Mouse (Mus musculus): ENCODE measurements at regions not wholly inside any gene's neighbourhood (a gene's known extent, or its start where the extent isn't known, plus 50 kb on each side); places are given as distances from the start of the nearest gene placed in this dataset.

- DNase-seq (ENCODE audit: low spot score in 2 of 2), result no peak
Observed at GRCm38 (mm10) chr9:27556315-27557225, 160.0 kb downstream of the Spata19 start.

GRCm38 (mm10) chr9:27557886-27558285 lies 161.3 kb downstream of the Spata19 start:
- no peak for DNase-seq (ENCODE audit: low spot score in 2 of 2)

GRCm38 (mm10) chr9:27558286-27558685 lies 161.7 kb downstream of the Spata19 start:
- no peak for DNase-seq (ENCODE audit: low spot score in 2 of 2)

GRCm38 (mm10) chr9:27568372-27569053 lies 171.9 kb downstream of the Spata19 start:
- DNase-seq (ENCODE audit: low spot score in 2 of 2), result peak; percentile 44 to 55

GRCm38 (mm10) chr9:27569054-27569387 lies 172.4 kb downstream of the Spata19 start:
- peak in 1 of 2 experiments; percentile 16 for DNase-seq (ENCODE audit: low spot score in 2 of 2)

- peak; percentile 20 to 40 for DNase-seq (ENCODE audit: low spot score in 2 of 2)
Observed at GRCm38 (mm10) chr9:27617096-27617839, 173.3 kb upstream of the Opcml start.

GRCm38 (mm10) chr9:27634901-27635300 lies 155.7 kb upstream of the Opcml start:
- no peak for DNase-seq (ENCODE audit: low spot score in 2 of 2)

- no peak for DNase-seq (ENCODE audit: low spot score in 2 of 2)
Observed at GRCm38 (mm10) chr9:27640611-27641010, 150.0 kb upstream of the Opcml start.

- no peak for DNase-seq (ENCODE audit: low spot score in 2 of 2)
Observed at GRCm38 (mm10) chr9:27643312-27643711, 147.3 kb upstream of the Opcml start.

GRCm38 (mm10) chr9:27643916-27644315 lies 146.7 kb upstream of the Opcml start:
- no peak for DNase-seq (ENCODE audit: low spot score in 2 of 2)

GRCm38 (mm10) chr9:27645435-27645834 lies 145.1 kb upstream of the Opcml start:
- no peak for DNase-seq (ENCODE audit: low spot score in 2 of 2)

- no peak for DNase-seq (ENCODE audit: low spot score in 2 of 2)
Observed at GRCm38 (mm10) chr9:27646100-27646499, 144.5 kb upstream of the Opcml start.

- no peak for DNase-seq (ENCODE audit: low spot score in 2 of 2)
Observed at GRCm38 (mm10) chr9:27646956-27647355, 143.6 kb upstream of the Opcml start.

- no peak for DNase-seq (ENCODE audit: low spot score in 2 of 2)
Observed at GRCm38 (mm10) chr9:27658001-27658400, 132.6 kb upstream of the Opcml start.

GRCm38 (mm10) chr9:27661431-27662300 lies 128.9 kb upstream of the Opcml start:
- DNase-seq (ENCODE audit: low spot score in 2 of 2), result no peak

GRCm38 (mm10) chr9:27663230-27663629 lies 127.3 kb upstream of the Opcml start:
- no peak for DNase-seq (ENCODE audit: low spot score in 2 of 2)

- no peak for DNase-seq (ENCODE audit: low spot score in 2 of 2)
Observed at GRCm38 (mm10) chr9:27665659-27666058, 124.9 kb upstream of the Opcml start.

- DNase-seq (ENCODE audit: low spot score in 2 of 2), result no peak
Observed at GRCm38 (mm10) chr9:27670032-27670740, 120.4 kb upstream of the Opcml start.

- DNase-seq (ENCODE audit: low spot score in 2 of 2), result no peak
Observed at GRCm38 (mm10) chr9:27685325-27685724, 105.2 kb upstream of the Opcml start.

- no peak for DNase-seq (ENCODE audit: low spot score in 2 of 2)
Observed at GRCm38 (mm10) chr9:27691616-27692015, 99.0 kb upstream of the Opcml start.
